In the genomic region with DNA sequence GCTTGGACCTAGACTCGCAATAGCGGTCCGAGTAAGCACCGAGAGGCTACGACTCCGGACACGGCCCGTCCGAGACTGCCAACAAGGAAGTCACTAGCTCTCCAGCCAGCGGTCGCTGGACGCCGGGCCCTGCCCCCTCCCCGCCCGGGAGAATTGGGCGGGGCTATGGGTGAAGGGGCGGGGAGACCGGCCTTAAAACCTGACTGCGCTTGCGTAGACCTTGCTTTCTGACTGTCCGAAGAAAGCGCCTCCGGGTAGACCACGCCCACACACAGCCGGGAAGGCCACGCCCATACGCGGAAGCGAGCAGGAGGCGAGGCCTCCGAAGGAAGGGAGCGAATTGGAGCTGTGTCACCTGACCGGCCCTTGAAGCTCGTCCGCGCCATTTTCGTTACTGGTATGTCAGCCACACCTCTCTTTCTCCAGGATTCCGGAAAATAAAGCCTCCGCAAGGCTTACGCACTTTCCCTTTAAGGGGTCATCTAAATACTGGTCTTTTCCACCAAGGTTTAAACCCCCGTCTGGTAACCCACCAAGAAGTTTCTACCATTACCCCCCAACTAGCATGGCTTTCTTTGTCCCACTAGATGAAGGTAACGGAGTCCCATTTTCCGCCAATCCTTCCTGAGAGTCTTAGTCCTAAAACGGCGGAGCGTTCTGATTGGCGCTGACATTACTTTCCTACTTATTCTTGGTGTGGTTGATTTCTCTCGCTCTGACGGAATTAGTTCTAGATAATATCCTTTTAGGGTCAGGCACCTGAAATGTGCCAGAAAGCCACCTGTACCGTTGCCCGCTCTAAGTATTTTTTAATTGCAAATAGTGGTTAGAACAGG, we compare ENCODE assay signal across 8 mouse cellular contexts. TPM values are rescaled to one million over a fixed set of nuclear protein-coding genes. Genes with fewer than 3 reads are reported as not detected.
DNase-seq lines count a peak whose midpoint lies in the region; ATAC-seq lines count a peak whose summit lies in the region.

A gene (minus strand): TSS at position 141 of the 836 bp plus-strand sequence.

- under 1% methylated on average over 51 of the region's 51 CpGs for WGBS in forebrain, embryonic 11.5 days
- under 1% methylated on average over 51 of the region's 51 CpGs for WGBS in heart, embryonic 16.5 days
- WGBS in liver, embryonic 15.5 days (ENCODE audit: insufficient replicate concordance), result under 1% methylated on average over 49 of the region's 51 CpGs
- under 1% methylated on average over 51 of the region's 51 CpGs for WGBS in neural tube, embryonic 12.5 days

- peak within 1 kb of the TSS; percentile 41; the same call in 1 of the 2 replicates for H3K9ac ChIP-seq in forebrain, embryonic 11.5 days (ENCODE audit: low read length)
- peak within 1 kb of the TSS; percentile 81 for H3K9ac ChIP-seq in heart, embryonic 16.5 days (ENCODE audit: low read length)
- H3K9ac ChIP-seq in liver, embryonic 15.5 days, result peak within 1 kb of the TSS; percentile 60
- H3K9ac ChIP-seq in neural tube, embryonic 12.5 days, result peak within 1 kb of the TSS; percentile 69

- no peaks in the 10 kb centered on the region for H3K9me3 ChIP-seq in forebrain, embryonic 11.5 days (ENCODE audit: control insufficient read depth, low read length)
- no peaks in the 10 kb centered on the region for H3K9me3 ChIP-seq in heart, embryonic 16.5 days (replicated peaks; ENCODE audit: control insufficient read depth, low read length)
- no peaks in the 10 kb centered on the region for H3K9me3 ChIP-seq in liver, embryonic 15.5 days (replicated peaks)
- H3K9me3 ChIP-seq in neural tube, embryonic 12.5 days, result no peaks in the 10 kb centered on the region

- H3K27me3 ChIP-seq in forebrain, embryonic 11.5 days (ENCODE audit: control insufficient read depth, insufficient read depth, low read length), result peaks cover 38% of the 10 kb centered on the region
- H3K27me3 ChIP-seq in heart, embryonic 16.5 days (ENCODE audit: control insufficient read depth, insufficient read depth, low read length), result peaks cover 27% of the 10 kb centered on the region
- peaks cover 34% of the 10 kb centered on the region for H3K27me3 ChIP-seq in liver, embryonic 15.5 days
- no peaks in the 10 kb centered on the region for H3K27me3 ChIP-seq in neural tube, embryonic 12.5 days (replicated peaks)

- no peaks in the 10 kb centered on the region for H3K4me1 ChIP-seq in forebrain, embryonic 11.5 days (replicated peaks; ENCODE audit: control insufficient read depth, insufficient read depth, low read length)
- peaks cover 3% of the 10 kb centered on the region; the same call in 1 of the 2 replicates for H3K4me1 ChIP-seq in heart, embryonic 16.5 days (ENCODE audit: control insufficient read depth, insufficient read depth, low read length)
- H3K4me1 ChIP-seq in liver, embryonic 15.5 days (replicated peaks), result 0 out of 2 replicates have a peak, but pooled peaks cover 13% of the 10 kb centered on the region
- H3K4me1 ChIP-seq in neural tube, embryonic 12.5 days, result peaks cover 22% of the 10 kb centered on the region

- H3K4me2 ChIP-seq in forebrain, embryonic 11.5 days (ENCODE audit: low read depth, low read length, severe bottlenecking), result peak within 1 kb of the TSS; percentile 83
- H3K4me2 ChIP-seq in heart, embryonic 16.5 days (ENCODE audit: low read depth, low read length), result peak within 1 kb of the TSS; percentile 89
- peak within 1 kb of the TSS; percentile 80 for H3K4me2 ChIP-seq in liver, embryonic 15.5 days
- H3K4me2 ChIP-seq in neural tube, embryonic 12.5 days (replicated peaks), result peak within 1 kb of the TSS; percentile 77

- H3K4me3 ChIP-seq in forebrain, embryonic 11.5 days (ENCODE audit: low read depth, low read length), result peak within 1 kb of the TSS; percentile 60
- peak within 1 kb of the TSS; percentile 90 for H3K4me3 ChIP-seq in heart, embryonic 16.5 days (ENCODE audit: low read length)
- peak within 1 kb of the TSS; percentile 68 for H3K4me3 ChIP-seq in liver, embryonic 15.5 days (replicated peaks)
- peak within 1 kb of the TSS; percentile 71 for H3K4me3 ChIP-seq in neural tube, embryonic 12.5 days

- H3K36me3 ChIP-seq in forebrain, embryonic 11.5 days (ENCODE audit: control insufficient read depth, insufficient read depth, low read length), result no peaks in the 10 kb centered on the region
- H3K36me3 ChIP-seq in heart, embryonic 16.5 days (ENCODE audit: control insufficient read depth, insufficient read depth), result no peaks in the 10 kb centered on the region
- no peaks in the 10 kb centered on the region for H3K36me3 ChIP-seq in liver, embryonic 15.5 days (replicated peaks)
- H3K36me3 ChIP-seq in neural tube, embryonic 12.5 days, result no peaks in the 10 kb centered on the region

- DNase-seq in CD8-positive naive resting alpha-beta T cell, adult 2 months (ENCODE audit: low read depth in 2 of 2, low spot score in 2 of 2), result peak; percentile 91 to 95
- DNase-seq in c-Kit-positive CD71-negative TER-119-negative erythroid progenitor cells, embryonic 14.5 days (ENCODE audit: low read depth), result peak; percentile 96
- peak; percentile 99 for DNase-seq in forebrain, embryonic 11.5 days (ENCODE audit: low spot score)
- peak; percentile 99 to 100 for DNase-seq in kidney, postnatal 36 days
- peak; percentile 95 for DNase-seq in telencephalon, adult 2 months (ENCODE audit: low read depth, low spot score)

- ATAC-seq in forebrain, embryonic 11.5 days (replicated peaks; ENCODE audit: low FRiP score), result peak; percentile 97
- peak; percentile 98 for ATAC-seq in heart, embryonic 16.5 days (replicated peaks; ENCODE audit: extremely low read depth, insufficient read depth, low FRiP score)
- peak; percentile 95 for ATAC-seq in liver, embryonic 15.5 days (ENCODE audit: insufficient read depth)
- ATAC-seq in neural tube, embryonic 12.5 days (ENCODE audit: low FRiP score, low read depth), result peak; percentile 95

- H3K27ac ChIP-seq in forebrain, embryonic 11.5 days (ENCODE audit: low read depth, low read length), result no peak within 1 kb of the TSS
- H3K27ac ChIP-seq in heart, embryonic 16.5 days (ENCODE audit: low read length), result peak within 1 kb of the TSS; percentile 62; the same call in 1 of the 2 replicates
- H3K27ac ChIP-seq in liver, embryonic 15.5 days (replicated peaks), result peak within 1 kb of the TSS; percentile 67
- peak within 1 kb of the TSS; percentile 42; the same call in 1 of the 2 replicates for H3K27ac ChIP-seq in neural tube, embryonic 12.5 days

RNA-seq across cellular contexts. Expression of the gene that starts here (rescaled TPM):
- polyA plus RNA-seq in forebrain, embryonic 11.5 days (2014; fragmentation: Nextera tagmentation; extraction: Ambion mirVana), result 6.1 and 7.7 TPM in 2 replicates
- 15.9 and 17.0 TPM in 2 replicates for polyA plus RNA-seq in heart, embryonic 16.5 days (2015; fragmentation: Nextera tagmentation; extraction: Ambion mirVana)
- polyA plus RNA-seq in liver, embryonic 15.5 days (2015; fragmentation: Nextera tagmentation; extraction: Ambion mirVana), result 16.6 and 19.1 TPM in 2 replicates
- polyA plus RNA-seq in neural tube, embryonic 12.5 days (2016; fragmentation: Nextera tagmentation; extraction: Ambion mirVana), result 57.3 and 60.8 TPM in 2 replicates
